25 mouse cellular contexts compared by ENCODE assay signal in the genomic region with DNA sequence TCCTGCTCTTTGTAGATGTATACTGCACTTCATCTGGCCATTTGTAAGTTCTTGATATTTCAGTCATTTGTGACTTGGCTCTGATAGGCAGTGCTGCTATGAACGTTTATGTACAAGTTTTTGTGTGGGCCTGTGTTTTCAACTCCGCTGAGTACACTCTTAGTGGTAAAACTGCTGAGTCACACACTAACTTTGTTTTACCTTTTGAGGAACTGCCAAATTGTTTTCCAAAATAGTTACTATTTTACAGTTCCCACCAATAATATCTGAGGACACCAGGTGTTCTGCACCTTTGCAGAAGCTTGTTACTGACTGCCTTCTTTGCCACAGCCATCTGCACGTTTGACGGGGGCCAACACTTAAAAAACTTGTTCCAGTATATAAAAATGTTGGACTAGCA. TPM values are rescaled to one million over a fixed set of nuclear protein-coding genes. Genes with fewer than 3 reads are reported as not detected.
A peak's percentile ranks its signal among the peaks of the same experiment; 100 is the strongest.
DNase-seq lines count a peak whose midpoint lies in the region; ATAC-seq lines count a peak whose summit lies in the region.
"Had no signal": no experiment of that assay in that cellular context is flagged by ENCODE, and none has a peak within 500 bp of the region (broad histone marks: within the 10 kb centered on the region; RNA-seq: fewer than 3 reads in every experiment).

No protein-coding gene starts in this region.

- no peaks in the 10 kb centered on the region for H3K27me3 ChIP-seq in kidney, embryonic 14.5 days (ENCODE audit: control insufficient read depth, insufficient read depth, low read length)
- no peaks in the 10 kb centered on the region for H3K27me3 ChIP-seq in liver, embryonic 13.5 days

- no peaks in the 10 kb centered on the region for H3K36me3 ChIP-seq in kidney, embryonic 14.5 days (ENCODE audit: control insufficient read depth, insufficient read depth, low read length)
- H3K36me3 ChIP-seq in liver, embryonic 13.5 days, result no peaks in the 10 kb centered on the region
- H3K36me3 ChIP-seq: heart, embryonic 10.5 days; hindbrain, embryonic 10.5 days had no signal

- ATAC-seq in kidney, embryonic 14.5 days (ENCODE audit: low FRiP score, low TSS enrichment), result no peak
- ATAC-seq in liver, embryonic 13.5 days (ENCODE audit: low read depth), result no peak
- ATAC-seq: forebrain, embryonic 16.5 days; hindbrain, postnatal 0 days; intestine, embryonic 16.5 days; lung, postnatal 0 days had no signal

- H3K9ac ChIP-seq in kidney, embryonic 14.5 days (ENCODE audit: low read depth, low read length), result no peak overlapping the region
- H3K9ac ChIP-seq in liver, embryonic 13.5 days, result no peak overlapping the region
- H3K9ac ChIP-seq: liver, embryonic 14.5 days had no signal

- DNase-seq in kidney, adult 9 months, result peak; percentile 60
- DNase-seq in MEL-GATA-1-ER (ENCODE audit: extremely low read depth, low read depth), result peak; percentile 26
- no peak for DNase-seq in liver, embryonic 13.5 days
- DNase-seq in natural killer cell, adult 2 months (ENCODE audit: low spot score in 2 of 2), result no peak
- no peak for DNase-seq in left cerebral cortex, postnatal 25 days (ENCODE audit: low spot score in 2 of 2)
- no peak for DNase-seq in heart, adult 8-10 months (ENCODE audit: low spot score)
- DNase-seq: adrenal gland, postnatal 25 days; cerebellum, adult 9-10 months; gastrocnemius, postnatal 25 days; kidney, postnatal 10 days; right cerebral cortex, postnatal 14 days had no signal

- no peak overlapping the region for H3K4me3 ChIP-seq in kidney, embryonic 14.5 days (ENCODE audit: low read length)
- H3K4me3 ChIP-seq in liver, embryonic 13.5 days (replicated peaks), result no peak overlapping the region
- H3K4me3 ChIP-seq: embryonic facial prominence, embryonic 10.5 days; heart, embryonic 10.5 days; hindbrain, embryonic 10.5 days; limb, embryonic 10.5 days had no signal

- intact Hi-C loops in left cerebral cortex, postnatal 25 days (cut with DNase I), result no loop called here

- 88% methylated on average over 4 of the region's 4 CpGs for WGBS in kidney, embryonic 14.5 days
- WGBS in liver, embryonic 13.5 days (ENCODE audit: insufficient replicate concordance), result 43% methylated on average over 4 of the region's 4 CpGs

- no peaks in the 10 kb centered on the region for H3K9me3 ChIP-seq in kidney, embryonic 14.5 days (ENCODE audit: control insufficient read depth, low read length)
- no peaks in the 10 kb centered on the region for H3K9me3 ChIP-seq in liver, embryonic 13.5 days (replicated peaks)
- H3K9me3 ChIP-seq: embryonic facial prominence, embryonic 10.5 days; heart, embryonic 10.5 days; hindbrain, embryonic 10.5 days; limb, embryonic 10.5 days had no signal

- no peak overlapping the region for H3K4me2 ChIP-seq in kidney, embryonic 14.5 days (replicated peaks; ENCODE audit: low read depth, low read length)
- H3K4me2 ChIP-seq in liver, embryonic 13.5 days, result no peak overlapping the region
- H3K4me2 ChIP-seq: midbrain, embryonic 11.5 days had no signal

- 0 out of 2 replicates have a peak, but pooled peaks cover 8% of the 10 kb centered on the region for H3K4me1 ChIP-seq in kidney, embryonic 14.5 days (ENCODE audit: control insufficient read depth, insufficient read depth, low read length)
- peaks cover 35% of the 10 kb centered on the region for H3K4me1 ChIP-seq in liver, embryonic 13.5 days (replicated peaks)

- no peak overlapping the region for H3K27ac ChIP-seq in kidney, embryonic 14.5 days (ENCODE audit: low read depth, low read length)
- peak overlapping the region; percentile 56; the same call in 1 of the 2 replicates for H3K27ac ChIP-seq in liver, embryonic 13.5 days
- H3K27ac ChIP-seq: embryonic facial prominence, embryonic 10.5 days; heart, embryonic 10.5 days; hindbrain, embryonic 10.5 days; hindbrain, postnatal 0 days; limb, embryonic 10.5 days; liver, embryonic 14.5 days; macrophage had no signal

RNA-seq across cellular contexts. Expression of a gene that starts 8.6 kb away (rescaled TPM):
- polyA plus RNA-seq in kidney, embryonic 14.5 days (2014; fragmentation: Nextera tagmentation; extraction: Ambion mirVana), result 30.1 and 59.9 TPM in 2 replicates
- 14.8 and 21.8 TPM in 2 replicates for polyA plus RNA-seq in liver, embryonic 13.5 days (2015; fragmentation: Nextera tagmentation; extraction: Ambion mirVana)
- total RNA-seq in left cerebral cortex, postnatal 25 days (2021), result 10 to 100 TPM; 58.5 to 64.9 TPM
- 10 to 100 TPM; 31.5 to 40.0 (median 35.5) TPM for total RNA-seq in heart, adult 8-10 months (2022)

RNA-seq across cellular contexts. Expression of a gene that starts 10.1 kb away (rescaled TPM):
- polyA plus RNA-seq in kidney, embryonic 14.5 days (2014; fragmentation: Nextera tagmentation; extraction: Ambion mirVana), result 50.6 and 68.1 TPM in 2 replicates
- 20.8 and 22.0 TPM in 2 replicates for polyA plus RNA-seq in liver, embryonic 13.5 days (2015; fragmentation: Nextera tagmentation; extraction: Ambion mirVana)
- total RNA-seq in left cerebral cortex, postnatal 25 days (2021), result 10 to 100 TPM; 28.4 to 32.1 TPM
- 10 to 100 TPM; 14.2 to 18.9 (median 16.2) TPM for total RNA-seq in heart, adult 8-10 months (2022)

RNA-seq across cellular contexts. Expression of a gene that starts 37.3 kb away (rescaled TPM):
- polyA plus RNA-seq in kidney, embryonic 14.5 days (2014; fragmentation: Nextera tagmentation; extraction: Ambion mirVana), result 1.1 and 1.7 TPM in 2 replicates
- polyA plus RNA-seq in liver, embryonic 13.5 days (2015; fragmentation: Nextera tagmentation; extraction: Ambion mirVana), result 5.5 and 6.5 TPM in 2 replicates
- 1 to 10 TPM; 1.0 to 1.7 TPM for total RNA-seq in left cerebral cortex, postnatal 25 days (2021)
- total RNA-seq in heart, adult 8-10 months (2022), result 1 to 10 TPM in 2 of 4 experiments, under 1 TPM in 2; 0.82 to 3.2 (median 1.5) TPM

RNA-seq across cellular contexts. Expression of a gene that starts 44.1 kb away (rescaled TPM):
- polyA plus RNA-seq in kidney, embryonic 14.5 days (2014; fragmentation: Nextera tagmentation; extraction: Ambion mirVana), result 0.11 and 0.28 TPM in 2 replicates
- polyA plus RNA-seq in liver, embryonic 13.5 days (2015; fragmentation: Nextera tagmentation; extraction: Ambion mirVana), result 31.0 and 31.3 TPM in 2 replicates
- total RNA-seq in left cerebral cortex, postnatal 25 days (2021), result under 1 TPM in 1 of 2 experiments, not detected in 1; 0.14 TPM
- under 1 TPM in 3 of 4 experiments, not detected in 1; 0.11 to 0.13 (median 0.12) TPM for total RNA-seq in heart, adult 8-10 months (2022)
- total RNA-seq: layer of hippocampus, postnatal 14 days; midbrain, postnatal 0 days had no signal
- polyA plus RNA-seq: forebrain, embryonic 16.5 days; midbrain, embryonic 11.5 days had no signal

RNA-seq across cellular contexts. Expression of a gene that starts 50.3 kb away (rescaled TPM):
- 24.0 and 27.1 TPM in 2 replicates for polyA plus RNA-seq in kidney, embryonic 14.5 days (2014; fragmentation: Nextera tagmentation; extraction: Ambion mirVana)
- 1.1 and 1.2 TPM in 2 replicates for polyA plus RNA-seq in liver, embryonic 13.5 days (2015; fragmentation: Nextera tagmentation; extraction: Ambion mirVana)
- total RNA-seq in left cerebral cortex, postnatal 25 days (2021), result 10 to 100 TPM; 36.5 to 43.1 TPM
- total RNA-seq in heart, adult 8-10 months (2022), result 10 to 100 TPM; 20.6 to 52.4 (median 26.0) TPM
- polyA plus RNA-seq: hindbrain, embryonic 10.5 days; macrophage had no signal

Comparison
In these comparisons a context has a peak if more than half of its experiments do, and no peak if none do; other contexts are left out.
1. DNase-seq: peak in kidney, adult 9 months (single experiment) and MEL-GATA-1-ER (single experiment); none in liver, embryonic 13.5 days (single experiment), natural killer cell, adult 2 months (0 of 2), left cerebral cortex, postnatal 25 days (0 of 2) and heart, adult 8-10 months (single experiment).